Mouse (Mus musculus) forebrain, embryonic 13.5 days (tissue): ENCODE measurements at regions not wholly inside any gene's neighbourhood (a gene's known extent, or its start where the extent isn't known, plus 50 kb on each side); places are given as distances from the start of the nearest gene placed in this dataset.
"Not testable (repeated sequence)": the region's sequence is repeated elsewhere in the genome, so short reads cannot be mapped to it uniquely, and the experiment has no call there.

Experiments used
- ATAC-seq: fragments of 200-750 bp; cut with Nextera tagmentation; 2 replicates; pipeline ENCODE4 v1.8.0; 2017
- H3K27ac ChIP-seq: fragments of 300-500 bp; sonication (generic); 2 replicates; pipeline ENCODE4 v1.5.1; 2015; ENCODE audit warnings: inconsistent platforms, mild to moderate bottlenecking, moderate library complexity
- H3K27me3 ChIP-seq: fragments of 300-500 bp; sonication (generic); 2 replicates; pipeline ENCODE4 v1.6.1; 2015; ENCODE audit warnings: mild to moderate bottlenecking, inconsistent platforms
- H3K36me3 ChIP-seq: fragments of 300-500 bp; sonication (generic); 2 replicates; pipeline ENCODE4 v1.6.1; 2015; ENCODE audit warnings: mild to moderate bottlenecking, inconsistent platforms; ENCODE audit not compliant: poor library complexity, severe bottlenecking
- H3K4me1 ChIP-seq: fragments of 300-500 bp; sonication (generic); 2 replicates; pipeline ENCODE4 v1.6.1; 2015; ENCODE audit warnings: inconsistent platforms
- H3K4me2 ChIP-seq: fragments of 300-500 bp; sonication (generic); 2 replicates; pipeline ENCODE4 v1.6.1; 2015; ENCODE audit warnings: inconsistent platforms, mild to moderate bottlenecking, moderate library complexity
- H3K4me3 ChIP-seq: fragments of 300-500 bp; sonication (generic); 2 replicates; pipeline ENCODE4 v1.5.1; 2015; ENCODE audit warnings: mild to moderate bottlenecking, inconsistent platforms
- H3K9ac ChIP-seq: fragments of 300-500 bp; sonication (generic); 2 replicates; pipeline ENCODE4 v1.6.1; 2015; ENCODE audit warnings: mild to moderate bottlenecking, inconsistent platforms
- H3K9me3 ChIP-seq: fragments of 300-500 bp; sonication (generic); replicated peaks from 2 replicates; pipeline ENCODE4 v1.6.1; 2016; ENCODE audit warnings: inconsistent platforms
- WGBS: fragments of 180-500 bp; shearing (Covaris S2); methylation state at CpG from one replicate; pipeline ENCODE4 v1.1.7; 2015; 5-methylcytosine and 5-hydroxymethylcytosine counted together

- Histone ChIP-seq H3K27ac (no peak overlapping the region), H3K9ac (no peak overlapping the region), H3K9me3 (peaks cover 29% of the 10 kb centered on the region), H3K4me2 (no peak overlapping the region), H3K4me1 (no peaks in the 10 kb centered on the region), H3K36me3 (no peaks in the 10 kb centered on the region), H3K27me3 (no peaks in the 10 kb centered on the region), H3K4me3 (no peak overlapping the region)
- no peak for ATAC-seq
- 88% methylated on average over 1 of the region's 1 CpGs for WGBS
Measured at GRCm38 (mm10) chr12:115336594-115336993, 710.9 kb upstream of the Zfp386 start.

DNA sequence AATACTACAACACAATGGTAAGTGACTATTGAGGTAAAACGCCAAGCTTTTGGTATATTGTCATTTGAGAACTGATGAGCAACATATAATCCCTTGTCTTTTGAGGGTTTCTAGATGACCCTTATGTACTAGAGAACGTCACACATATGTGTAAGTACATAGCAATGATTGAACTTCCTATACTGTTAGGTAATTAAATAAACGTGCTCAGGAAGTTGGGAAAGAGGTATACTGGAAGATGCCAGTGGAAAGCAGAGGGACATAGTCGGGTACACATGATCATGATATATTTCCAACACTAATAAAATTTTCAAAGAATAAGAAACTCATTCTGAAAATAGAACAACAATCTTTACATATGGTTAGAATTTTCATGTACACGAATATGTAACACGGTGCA is 701.4 kb upstream of the Zfp386 start:
- ATAC-seq: not testable (repeated sequence)
- 71% methylated on average over 4 of the region's 6 CpGs for whole genome bisulfite sequencing

DNA sequence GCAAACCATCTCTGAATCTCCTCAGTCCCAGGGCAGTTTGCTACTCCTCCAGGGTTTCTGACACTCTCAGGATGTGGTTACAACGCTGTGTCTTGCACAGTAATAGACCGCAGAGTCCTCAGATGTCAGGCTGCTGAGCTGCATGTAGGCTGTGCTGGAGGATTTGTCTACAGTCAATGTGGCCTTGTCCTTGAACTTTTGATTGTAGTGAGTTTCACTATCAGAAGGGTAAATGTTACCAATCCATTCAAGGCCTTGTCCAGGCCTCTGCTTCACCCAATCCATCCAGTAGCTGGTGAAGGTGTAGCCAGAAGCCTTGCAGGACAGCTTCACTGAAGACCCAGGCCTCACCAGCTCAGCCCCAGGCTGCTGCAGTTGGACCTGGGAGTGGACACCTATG is 688.5 kb upstream of the Zfp386 start:
- H3K36me3 ChIP-seq, ATAC-seq, H3K9ac ChIP-seq, H3K4me1 ChIP-seq, H3K27me3 ChIP-seq, H3K4me3 ChIP-seq, H3K27ac ChIP-seq, H3K4me2 ChIP-seq: not testable (repeated sequence)
- peaks cover 13% of the 10 kb centered on the region for H3K9me3 ChIP-seq
- WGBS: 73% methylated on average over 2 of the region's 2 CpGs

More for the DNA sequence above, 701.4 kb upstream of the Zfp386 start:
- H3K4me2 ChIP-seq, H3K9ac ChIP-seq, H3K36me3 ChIP-seq, H3K27me3 ChIP-seq, H3K4me1 ChIP-seq, H3K9me3 ChIP-seq, H3K27ac ChIP-seq, H3K4me3 ChIP-seq: not testable (repeated sequence)

GRCm38 (mm10) chr12:115365628-115366027 is 681.9 kb upstream of the Zfp386 start:
- not testable (repeated sequence) for ATAC-seq, H3K36me3 ChIP-seq, H3K27ac ChIP-seq, H3K9ac ChIP-seq, H3K4me3 ChIP-seq, H3K27me3 ChIP-seq, H3K4me1 ChIP-seq, H3K4me2 ChIP-seq
- H3K9me3 ChIP-seq: peaks cover 16% of the 10 kb centered on the region
- 38% methylated on average over 1 of the region's 1 CpGs for WGBS

DNA sequence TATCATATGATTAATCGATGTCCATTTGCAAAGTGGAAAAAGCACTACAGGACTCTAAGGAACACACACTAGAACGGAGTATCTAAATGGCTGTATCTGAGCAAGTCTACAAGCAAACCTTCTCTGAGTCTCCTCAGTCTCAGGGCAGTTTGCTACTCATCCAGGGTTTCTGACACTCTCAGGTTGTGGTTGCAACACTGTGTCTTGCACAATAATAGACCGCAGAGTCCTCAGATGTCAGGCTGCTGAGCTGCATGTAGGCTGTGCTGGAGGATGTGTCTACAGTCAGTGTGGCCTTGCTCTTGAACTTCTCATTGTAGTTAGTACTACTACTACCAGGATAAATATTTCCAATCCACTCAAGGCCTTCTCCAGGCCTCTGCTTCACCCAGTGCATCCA is 675.7 kb upstream of the Zfp386 start:
- H3K36me3 ChIP-seq, H3K27ac ChIP-seq, H3K9me3 ChIP-seq, H3K9ac ChIP-seq, H3K4me2 ChIP-seq, H3K4me1 ChIP-seq, H3K27me3 ChIP-seq, H3K4me3 ChIP-seq, ATAC-seq: not testable (repeated sequence)
- 84% methylated on average over 3 of the region's 3 CpGs for WGBS

DNA sequence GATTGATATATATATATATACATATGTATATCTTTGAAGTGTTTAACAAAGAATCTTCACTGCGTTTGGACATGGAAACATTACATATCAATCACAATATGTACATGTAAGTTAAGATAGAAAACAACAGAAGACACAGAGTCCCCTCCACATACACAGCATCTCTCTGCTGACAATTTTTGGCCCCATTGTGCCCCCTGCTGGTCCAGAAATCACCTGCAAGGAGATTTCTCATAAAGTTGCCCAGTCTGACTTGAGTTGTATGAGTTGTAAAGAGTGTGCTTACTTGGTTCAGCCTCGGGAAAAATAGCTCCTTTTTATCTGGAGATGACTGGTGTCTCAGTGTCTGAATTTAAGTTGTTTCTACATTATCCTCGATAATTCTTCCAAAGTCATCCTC is 674.5 kb upstream of the Zfp386 start:
- H3K9ac ChIP-seq, ATAC-seq, H3K27me3 ChIP-seq, H3K4me3 ChIP-seq, H3K9me3 ChIP-seq, H3K4me1 ChIP-seq, H3K27ac ChIP-seq, H3K4me2 ChIP-seq, H3K36me3 ChIP-seq: not testable (repeated sequence)
- WGBS: 75% methylated on average over 3 of the region's 3 CpGs

DNA sequence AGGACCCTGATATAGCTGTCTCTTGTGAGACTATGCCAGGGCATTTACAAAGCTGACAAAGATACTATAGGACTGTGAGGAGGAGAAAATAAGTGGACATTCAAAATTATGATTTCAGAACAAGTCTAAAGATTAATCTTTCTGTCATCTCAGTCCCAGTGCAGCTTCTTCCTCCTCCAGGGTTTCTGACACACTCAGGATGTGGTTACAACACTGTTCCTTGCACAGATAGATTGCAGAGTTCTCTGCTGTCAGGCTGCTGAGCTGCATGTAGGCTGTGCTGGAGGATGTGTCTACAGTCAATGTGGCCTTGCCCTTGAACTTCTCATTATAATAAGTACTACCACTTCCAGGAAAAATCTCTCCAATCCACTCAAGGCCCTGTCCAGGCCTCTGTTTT is 661.0 kb upstream of the Zfp386 start:
- not testable (repeated sequence) for H3K4me2 ChIP-seq, H3K4me3 ChIP-seq, ATAC-seq, H3K9ac ChIP-seq, H3K4me1 ChIP-seq, H3K27me3 ChIP-seq, H3K36me3 ChIP-seq, H3K27ac ChIP-seq
- H3K9me3 ChIP-seq: peaks cover 17% of the 10 kb centered on the region

DNA sequence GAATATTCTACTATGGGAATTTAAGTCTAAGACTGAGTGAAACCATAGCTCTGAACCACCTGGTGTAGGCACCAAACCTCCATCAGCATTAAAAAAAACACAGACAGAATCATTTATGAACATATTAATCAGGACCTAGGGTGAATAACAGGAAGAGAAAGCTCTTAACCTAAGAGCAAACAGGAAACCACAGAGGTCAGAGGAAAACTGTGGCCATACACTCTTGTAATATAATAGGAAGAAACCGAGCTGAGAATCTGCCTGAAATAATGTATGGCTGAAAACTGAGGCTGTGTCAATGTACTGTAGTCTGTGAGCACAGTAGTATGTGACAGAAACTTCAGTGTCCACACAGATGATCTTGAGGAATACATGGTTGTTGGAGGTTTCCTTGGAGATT is 643.4 kb upstream of the Zfp386 start:
- no peak overlapping the region for H3K4me3 ChIP-seq
- no peaks in the 10 kb centered on the region for H3K36me3 ChIP-seq
- peaks cover 28% of the 10 kb centered on the region for H3K9me3 ChIP-seq
- no peaks in the 10 kb centered on the region for H3K4me1 ChIP-seq
- no peak overlapping the region for H3K9ac ChIP-seq
- 63% methylated on average over 1 of the region's 1 CpGs for WGBS
- H3K4me2 ChIP-seq: no peak overlapping the region
- H3K27me3 ChIP-seq: no peaks in the 10 kb centered on the region
- ATAC-seq: no peak
- no peak overlapping the region for H3K27ac ChIP-seq

DNA sequence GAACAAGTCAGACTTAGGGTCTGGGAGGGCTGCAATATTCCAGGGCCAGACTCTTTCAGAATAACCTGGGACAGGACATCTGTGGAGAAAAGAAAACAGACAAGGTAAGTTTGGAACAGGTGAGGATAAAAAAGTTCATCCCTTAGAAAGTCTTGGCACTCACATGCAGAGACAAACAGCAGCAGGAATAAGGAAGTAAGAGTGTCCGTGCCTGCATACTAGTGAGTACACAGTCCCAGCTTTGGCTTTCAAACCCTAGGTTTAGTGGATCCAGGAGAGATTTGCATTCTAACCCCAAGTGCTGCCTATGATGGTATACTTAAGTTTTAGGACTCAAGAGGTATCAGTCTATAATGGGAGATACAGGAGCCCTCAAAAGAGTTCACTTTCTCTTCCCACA is 642.9 kb upstream of the Zfp386 start:
- H3K27me3 ChIP-seq: no peaks in the 10 kb centered on the region

GRCm38 (mm10) chr12:115446247-115446646 is 601.3 kb upstream of the Zfp386 start:
- H3K4me2 ChIP-seq, H3K9me3 ChIP-seq, H3K9ac ChIP-seq, H3K4me3 ChIP-seq, H3K36me3 ChIP-seq, H3K27ac ChIP-seq, ATAC-seq, H3K27me3 ChIP-seq, H3K4me1 ChIP-seq: not testable (repeated sequence)
- WGBS: 81% methylated on average over 4 of the region's 5 CpGs

More for the DNA sequence above, 642.9 kb upstream of the Zfp386 start:
- Histone ChIP-seq H3K27ac (no peak overlapping the region), H3K9ac (no peak overlapping the region), H3K4me2 (no peak overlapping the region), H3K4me1 (no peaks in the 10 kb centered on the region), H3K4me3 (no peak overlapping the region), H3K36me3 (no peaks in the 10 kb centered on the region), H3K9me3 (peaks cover 28% of the 10 kb centered on the region)
- no peak for ATAC-seq
- 91% methylated on average over 1 of the region's 1 CpGs for WGBS

- H3K9ac ChIP-seq: not testable (repeated sequence)
Measured at GRCm38 (mm10) chr12:115452626-115453025, 594.9 kb upstream of the Zfp386 start.

DNA sequence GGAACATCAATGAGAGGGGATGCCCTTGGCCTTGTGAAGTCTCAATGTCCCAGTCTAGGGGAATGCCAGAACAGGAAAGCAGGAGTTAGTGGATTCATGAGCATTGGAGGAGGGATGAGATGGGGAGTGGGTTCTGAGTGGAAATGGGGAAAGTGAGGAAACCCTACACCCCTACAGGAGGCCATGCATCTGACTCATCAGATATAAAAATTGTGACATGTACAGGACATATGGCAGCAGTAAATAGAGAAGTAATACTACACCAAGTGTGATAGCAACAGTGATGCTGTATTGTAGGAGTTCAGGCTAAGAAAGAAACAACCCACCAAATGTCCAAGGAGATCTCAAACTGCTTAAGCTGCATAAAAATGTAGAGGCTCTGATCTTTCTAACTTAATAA is 582.7 kb upstream of the Zfp386 start:
- not testable (repeated sequence) for H3K36me3 ChIP-seq, H3K4me1 ChIP-seq, H3K9me3 ChIP-seq, H3K9ac ChIP-seq, H3K27ac ChIP-seq, H3K4me2 ChIP-seq, ATAC-seq, H3K4me3 ChIP-seq, H3K27me3 ChIP-seq

More at GRCm38 (mm10) chr12:115452626-115453025, 594.9 kb upstream of the Zfp386 start:
- 74% methylated on average over 3 of the region's 3 CpGs for WGBS
- not testable (repeated sequence) for H3K9me3 ChIP-seq, H3K27ac ChIP-seq, ATAC-seq, H3K36me3 ChIP-seq, H3K4me2 ChIP-seq, H3K4me1 ChIP-seq, H3K27me3 ChIP-seq, H3K4me3 ChIP-seq

GRCm38 (mm10) chr12:115468015-115468414 is 579.5 kb upstream of the Zfp386 start:
- not testable (repeated sequence) for H3K36me3 ChIP-seq, H3K4me1 ChIP-seq, H3K4me2 ChIP-seq, H3K27me3 ChIP-seq, ATAC-seq, H3K27ac ChIP-seq, H3K9ac ChIP-seq, H3K4me3 ChIP-seq, H3K9me3 ChIP-seq
- WGBS: 33% methylated on average over 4 of the region's 4 CpGs

DNA sequence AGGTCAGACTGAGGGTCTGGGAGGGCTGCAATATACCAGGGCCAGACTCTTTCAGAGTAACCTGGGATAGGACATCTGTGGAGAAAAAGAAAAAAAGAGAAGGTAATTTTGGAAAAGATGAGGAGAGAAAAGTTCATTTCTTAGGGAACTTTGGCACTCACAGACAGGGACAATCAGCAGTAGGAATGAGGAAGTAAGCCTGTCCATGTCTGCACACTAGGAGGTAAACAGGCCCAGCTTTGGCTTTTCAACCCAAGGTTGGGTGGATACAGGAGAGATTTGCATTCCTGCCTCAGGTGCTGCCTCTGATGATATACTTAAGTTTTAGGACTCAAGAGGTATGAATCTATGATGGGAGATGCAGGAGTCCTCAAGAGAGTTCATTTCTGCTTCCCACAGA is 579.0 kb upstream of the Zfp386 start:
- H3K4me3 ChIP-seq, H3K4me1 ChIP-seq, ATAC-seq, H3K9ac ChIP-seq, H3K27me3 ChIP-seq, H3K27ac ChIP-seq, H3K4me2 ChIP-seq, H3K9me3 ChIP-seq, H3K36me3 ChIP-seq: not testable (repeated sequence)
